Mouse (Mus musculus): ENCODE measurements at regions not wholly inside any gene's neighbourhood (a gene's known extent, or its start where the extent isn't known, plus 50 kb on each side); places are given as distances from the start of the nearest gene placed in this dataset.

DNA sequence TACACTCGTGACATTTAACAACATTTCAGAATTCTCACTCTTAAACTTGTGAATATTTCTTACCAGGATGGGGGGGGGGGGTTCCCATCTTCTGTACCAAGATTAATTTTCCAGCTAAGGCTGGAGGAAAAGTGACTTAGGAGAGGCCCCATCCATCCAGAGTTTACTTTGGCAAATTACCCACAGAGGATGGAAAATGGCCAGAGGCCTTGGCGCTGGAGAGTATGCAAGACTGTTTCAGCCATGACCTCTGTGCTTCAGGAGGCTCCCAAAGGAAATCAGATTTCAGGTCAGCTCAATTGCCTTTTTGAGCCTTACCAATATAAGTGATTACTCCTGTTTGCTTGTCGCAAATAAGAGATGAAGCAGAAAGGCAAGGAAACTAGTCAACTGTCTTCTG is 143.4 kb upstream of the F930015N05Rik start:
- DNase-seq: peak; percentile 60 to 66

DNA sequence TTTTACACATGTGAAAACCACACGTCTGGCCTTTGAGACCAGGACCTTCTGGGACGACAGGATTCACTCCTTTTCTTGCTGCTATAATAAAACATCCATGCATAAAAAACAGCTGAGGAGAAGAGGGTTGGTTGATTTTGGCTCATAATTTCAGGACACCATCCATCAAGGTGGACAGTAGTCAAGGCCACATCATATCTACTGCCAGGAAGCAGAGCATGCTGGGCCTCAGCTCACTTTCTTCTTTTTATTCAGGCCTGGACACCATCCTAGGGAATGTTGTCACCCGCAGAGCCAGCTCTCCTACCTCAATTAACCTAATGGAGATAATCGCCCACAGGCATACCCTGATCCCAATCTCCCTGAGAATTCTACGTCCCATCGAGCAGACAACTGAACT is 149.6 kb upstream of the F930015N05Rik start:
- DNase-seq: no peak

DNA sequence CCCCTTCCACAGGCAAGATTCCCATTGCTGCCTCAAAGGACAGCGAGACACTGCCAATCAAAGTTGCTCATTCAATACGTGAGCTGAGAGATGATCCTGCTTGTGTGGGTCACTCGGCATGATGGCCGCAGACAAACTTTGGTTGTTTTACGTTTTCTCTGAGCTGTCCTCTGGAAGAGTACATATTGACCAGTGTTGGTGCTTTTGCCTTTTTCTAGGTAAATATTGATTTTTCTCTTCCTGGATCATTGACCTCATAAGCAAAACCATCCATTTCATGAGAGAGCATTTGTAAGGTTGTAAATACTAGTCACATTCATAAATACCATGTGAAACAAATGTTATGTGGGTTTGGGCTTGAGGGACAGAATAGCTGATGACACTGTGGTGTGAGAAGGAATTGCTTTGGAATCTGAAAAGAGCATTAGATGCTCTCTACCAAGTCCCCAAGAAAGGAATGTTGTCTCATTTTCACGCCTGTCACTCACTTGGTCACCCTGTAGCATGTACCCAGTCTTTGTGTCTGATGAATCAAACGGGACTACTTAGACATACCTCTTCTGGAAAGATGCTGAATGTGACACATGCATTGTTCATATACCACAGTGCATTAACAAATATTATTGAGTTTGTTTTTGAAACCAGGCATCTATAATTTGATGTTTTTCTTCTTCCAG is 150.7 kb upstream of the F930015N05Rik start:
- no peak for DNase-seq

DNA sequence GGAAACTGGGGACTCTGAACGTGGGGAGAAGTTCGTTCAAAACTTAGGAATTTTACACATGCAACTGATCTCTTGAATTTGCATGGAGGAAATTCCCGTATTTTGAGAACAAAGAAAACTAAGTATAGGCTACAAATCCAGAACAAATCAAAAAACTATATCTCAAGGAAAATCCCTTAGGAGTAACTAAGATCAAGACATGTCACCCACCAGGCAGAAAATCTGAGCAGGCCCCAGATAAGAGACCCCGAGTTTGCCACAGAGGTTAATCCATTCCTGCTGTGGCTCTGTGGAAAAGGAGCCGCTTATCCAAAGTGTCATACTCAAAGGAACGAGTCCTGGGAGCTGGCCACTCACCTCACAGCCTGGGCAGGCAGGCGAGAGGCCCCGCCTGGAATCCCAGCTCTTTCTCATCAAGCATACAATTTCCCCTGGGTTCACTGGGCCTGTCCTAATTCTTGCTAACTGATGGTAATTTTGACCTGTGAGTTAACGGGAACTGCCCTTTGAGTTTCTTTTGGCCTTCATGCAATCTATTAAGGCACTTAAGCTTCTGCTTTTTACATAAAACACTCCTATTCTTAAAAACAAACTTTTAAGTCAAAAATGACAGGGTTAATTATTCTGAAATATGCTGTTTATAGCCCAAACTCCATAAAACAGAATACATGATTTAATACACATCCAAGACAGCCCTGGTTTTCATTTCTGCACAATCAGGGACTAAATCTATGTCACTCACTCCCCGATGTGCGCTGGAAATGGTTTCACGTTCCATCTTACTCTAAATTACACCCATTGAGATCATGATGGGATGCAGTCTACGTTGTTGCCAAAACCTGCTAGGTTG is 151.5 kb upstream of the F930015N05Rik start:
- no peak for DNase-seq

DNA sequence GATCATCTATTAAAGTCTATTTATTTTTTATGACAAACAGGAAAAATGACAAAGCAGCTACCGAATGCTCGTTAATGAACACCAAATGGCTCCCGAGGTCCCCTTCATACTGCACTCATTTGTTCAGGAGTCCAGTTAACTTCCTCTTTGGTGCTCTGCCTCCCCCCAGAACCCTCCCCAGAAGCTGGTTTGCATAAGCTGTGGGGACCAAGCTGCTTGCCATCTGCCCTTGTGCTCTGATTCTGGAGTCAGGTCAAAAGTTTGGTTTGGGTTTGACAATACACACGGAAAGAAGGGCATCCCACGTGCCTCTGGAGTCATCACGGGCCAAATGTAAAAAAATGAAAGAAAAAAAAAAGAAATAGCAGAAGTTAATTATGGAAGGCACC is 152.1 kb upstream of the F930015N05Rik start:
- DNase-seq: no peak

DNA sequence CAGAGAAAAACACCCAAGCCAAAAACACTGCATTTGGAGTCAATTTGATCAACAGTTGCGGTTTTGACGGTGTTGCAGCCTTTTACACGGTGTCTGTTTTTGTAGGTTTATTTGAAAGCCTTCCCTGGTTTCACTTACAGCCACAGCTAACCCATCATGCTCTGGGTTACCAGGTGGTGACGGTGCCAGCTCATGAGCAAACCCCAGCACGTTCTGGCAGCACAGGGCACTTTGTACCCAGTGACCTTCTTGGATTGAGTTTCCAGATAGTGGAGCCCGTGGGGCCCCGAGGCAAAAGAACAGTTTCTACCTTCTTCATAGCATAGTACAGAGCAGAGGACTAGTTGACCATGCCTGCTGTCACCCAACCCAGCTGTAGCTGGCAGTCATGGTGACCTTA is 152.6 kb upstream of the F930015N05Rik start:
- DNase-seq: peak; percentile 34

DNA sequence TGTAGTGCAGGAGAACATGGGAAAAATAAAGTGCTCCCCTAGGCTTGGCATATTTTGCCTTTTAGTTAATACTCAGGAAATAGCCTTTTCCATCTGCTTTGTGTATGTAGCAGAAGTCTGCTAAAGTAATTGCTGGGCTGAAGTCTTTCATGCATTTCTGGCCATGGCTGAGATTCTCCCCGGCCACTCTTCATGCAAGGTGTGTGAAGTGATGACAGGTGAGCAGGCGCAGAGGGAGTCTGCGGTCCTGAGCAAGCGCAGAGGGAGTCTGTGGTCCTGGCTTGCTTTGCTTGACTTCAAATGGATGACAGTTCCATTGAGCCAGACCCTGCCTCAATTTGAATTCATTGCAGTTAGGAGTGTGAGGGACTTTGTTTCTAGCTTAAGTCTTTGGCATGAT is 153.6 kb upstream of the F930015N05Rik start:
- DNase-seq: no peak

DNA sequence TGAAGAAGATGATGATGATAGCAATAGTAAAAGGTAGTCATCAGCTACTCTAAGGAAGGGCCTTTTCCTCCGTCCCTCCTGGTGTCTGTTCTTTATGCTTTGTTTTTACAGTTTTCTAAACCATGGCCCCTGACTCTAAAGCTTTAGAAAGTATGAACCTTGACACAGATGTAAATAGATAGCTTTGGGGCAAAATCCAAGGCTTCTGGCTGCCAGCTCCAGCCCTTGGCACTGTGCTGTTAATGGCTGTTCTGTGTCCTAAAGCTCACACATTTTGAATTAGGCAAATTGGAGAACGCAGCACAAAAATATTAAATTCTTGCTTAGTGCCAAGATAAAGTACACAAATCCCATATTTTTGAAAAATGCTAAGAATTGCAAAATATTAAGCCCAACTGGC is 155.8 kb upstream of the F930015N05Rik start:
- DNase-seq: no peak

DNA sequence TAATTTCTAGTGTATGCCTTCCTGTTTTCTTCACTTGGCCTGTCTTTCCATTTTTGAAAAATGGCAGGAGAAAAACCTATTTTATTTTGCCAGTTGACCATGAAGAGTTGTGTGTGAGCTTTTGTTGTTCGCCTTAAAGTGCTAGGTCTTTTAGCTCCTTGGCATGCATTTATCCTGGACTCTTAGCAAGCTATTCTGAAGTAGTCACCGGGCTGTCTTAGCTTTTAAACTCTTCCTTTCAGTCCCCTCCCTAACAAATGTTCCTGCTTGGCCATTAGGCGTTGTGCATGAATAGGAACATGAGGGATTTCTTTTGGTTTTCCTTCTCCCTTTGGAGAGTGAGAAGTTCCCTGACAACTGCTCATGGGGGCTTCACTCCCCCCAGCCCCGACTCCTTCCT is 160.9 kb upstream of the F930015N05Rik start:
- DNase-seq: no peak

DNA sequence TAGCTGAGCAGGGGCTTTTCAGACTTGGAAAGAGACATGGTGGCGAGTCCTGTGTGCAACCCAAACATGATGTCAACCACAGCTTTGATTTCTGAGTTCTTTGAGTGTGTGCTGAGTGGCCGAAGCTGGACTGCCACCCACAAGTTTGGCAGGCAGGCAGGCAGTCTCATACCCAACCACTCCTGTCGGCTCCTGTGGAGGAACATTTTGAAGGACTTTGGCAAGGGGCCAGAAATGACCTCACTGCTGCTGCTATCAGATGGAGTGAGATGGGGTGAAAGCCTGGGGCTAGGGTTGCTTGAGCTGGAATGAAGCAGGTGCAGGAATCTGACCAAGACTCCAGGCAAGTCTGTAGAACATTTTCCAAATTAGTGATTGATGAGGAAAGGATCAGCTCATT is 162.7 kb upstream of the F930015N05Rik start:
- DNase-seq: peak; percentile 76 to 83

DNA sequence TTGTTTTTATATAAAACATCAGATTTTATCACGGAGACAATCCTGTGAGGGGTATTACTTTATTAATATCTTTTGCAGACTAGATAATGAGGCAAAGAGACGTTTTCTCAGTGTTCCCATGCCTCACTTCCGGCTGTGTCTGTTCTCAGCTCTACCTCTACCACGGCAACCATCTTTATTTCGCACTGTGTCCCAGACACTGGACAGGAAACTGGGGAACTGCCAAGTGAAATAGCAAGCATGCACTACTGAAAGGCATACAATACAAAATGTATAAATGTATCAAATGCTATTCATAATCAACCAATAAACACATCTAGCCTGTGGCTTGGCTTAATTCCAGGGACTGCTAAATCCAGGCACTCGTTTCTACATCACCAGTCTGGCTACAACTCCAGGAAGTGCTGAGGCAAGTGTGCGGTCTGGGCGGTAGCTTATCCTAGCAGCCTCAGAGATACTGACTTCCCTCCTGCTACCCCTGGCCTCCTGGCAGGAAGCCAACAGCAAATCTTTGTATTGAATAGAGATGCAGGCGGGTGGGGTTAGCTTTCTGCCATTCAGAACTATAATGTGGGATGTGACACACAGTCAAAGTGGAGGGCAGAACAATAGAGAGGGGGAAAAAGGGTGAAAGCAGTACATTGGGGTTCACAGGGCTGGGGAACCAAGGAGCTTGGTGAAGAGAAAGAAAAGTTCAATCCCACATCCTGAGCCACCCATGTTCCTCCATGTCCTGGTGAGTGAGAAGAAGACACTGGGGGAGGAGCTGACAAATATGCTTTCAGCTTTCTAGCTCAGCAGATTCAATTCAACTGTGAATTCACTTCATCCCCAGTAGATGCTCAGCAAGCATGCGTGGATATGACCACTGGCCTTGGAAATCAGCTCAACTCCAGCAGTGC is 164.0 kb upstream of the F930015N05Rik start:
- DNase-seq: peak in 1 of 2 experiments; percentile 13

DNA sequence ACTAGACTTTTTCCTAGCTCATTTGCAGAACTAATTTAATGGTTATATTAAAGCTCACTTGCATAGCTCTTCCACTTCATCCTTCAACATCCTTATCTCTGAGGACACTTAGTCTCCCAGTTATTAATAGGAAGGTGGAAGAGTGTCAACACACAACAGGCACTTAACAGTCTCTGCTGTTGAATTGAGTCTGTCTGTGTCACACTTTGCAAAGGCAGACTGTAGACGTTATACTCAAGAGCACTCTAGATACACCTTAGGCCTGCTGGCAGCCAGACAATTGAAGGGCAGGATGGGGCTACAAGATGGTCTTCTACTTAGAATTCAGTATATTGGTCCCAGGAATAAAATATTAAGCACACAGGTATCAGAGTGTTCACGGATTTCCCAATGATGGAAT is 172.6 kb upstream of the F930015N05Rik start:
- no peak for DNase-seq

DNA sequence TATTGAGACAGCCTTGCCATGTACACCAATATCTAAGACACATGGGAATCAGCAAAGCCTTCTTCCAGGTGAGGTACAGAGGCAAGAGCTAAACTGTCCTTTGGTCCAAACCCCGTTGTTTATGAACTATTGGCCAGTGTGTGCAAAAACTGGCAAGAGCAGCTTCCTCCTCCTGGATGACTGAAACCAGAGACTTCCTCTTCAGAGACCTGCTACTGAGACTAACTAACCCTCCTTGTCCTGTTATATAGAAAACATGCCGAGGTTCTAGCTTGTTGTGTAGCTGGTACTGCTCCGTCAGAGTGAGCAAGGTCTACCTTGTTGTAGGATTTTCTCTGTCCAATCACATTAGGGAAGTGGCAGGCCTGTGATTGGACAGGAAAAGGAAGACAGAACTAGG is 174.3 kb upstream of the F930015N05Rik start:
- DNase-seq: no peak

DNA sequence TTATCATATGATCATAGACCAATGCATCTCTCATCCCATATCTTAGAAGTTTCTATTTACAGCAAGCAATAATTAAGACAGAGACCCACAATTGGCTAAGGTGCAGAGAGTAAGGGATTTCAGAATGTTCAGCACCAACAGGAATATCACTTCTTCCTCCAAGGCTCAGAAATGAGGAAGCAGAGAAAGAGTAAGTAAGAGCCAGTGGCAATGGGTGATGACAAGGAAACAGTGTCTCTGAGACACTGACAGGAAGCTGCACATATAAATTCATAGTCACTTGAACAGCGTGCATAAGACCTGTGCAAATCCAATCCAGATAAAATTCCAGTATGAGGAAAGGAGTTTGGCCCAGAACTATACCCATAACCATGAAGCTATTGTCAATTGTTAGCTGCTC is 178.7 kb upstream of the F930015N05Rik start:
- no peak for DNase-seq

DNA sequence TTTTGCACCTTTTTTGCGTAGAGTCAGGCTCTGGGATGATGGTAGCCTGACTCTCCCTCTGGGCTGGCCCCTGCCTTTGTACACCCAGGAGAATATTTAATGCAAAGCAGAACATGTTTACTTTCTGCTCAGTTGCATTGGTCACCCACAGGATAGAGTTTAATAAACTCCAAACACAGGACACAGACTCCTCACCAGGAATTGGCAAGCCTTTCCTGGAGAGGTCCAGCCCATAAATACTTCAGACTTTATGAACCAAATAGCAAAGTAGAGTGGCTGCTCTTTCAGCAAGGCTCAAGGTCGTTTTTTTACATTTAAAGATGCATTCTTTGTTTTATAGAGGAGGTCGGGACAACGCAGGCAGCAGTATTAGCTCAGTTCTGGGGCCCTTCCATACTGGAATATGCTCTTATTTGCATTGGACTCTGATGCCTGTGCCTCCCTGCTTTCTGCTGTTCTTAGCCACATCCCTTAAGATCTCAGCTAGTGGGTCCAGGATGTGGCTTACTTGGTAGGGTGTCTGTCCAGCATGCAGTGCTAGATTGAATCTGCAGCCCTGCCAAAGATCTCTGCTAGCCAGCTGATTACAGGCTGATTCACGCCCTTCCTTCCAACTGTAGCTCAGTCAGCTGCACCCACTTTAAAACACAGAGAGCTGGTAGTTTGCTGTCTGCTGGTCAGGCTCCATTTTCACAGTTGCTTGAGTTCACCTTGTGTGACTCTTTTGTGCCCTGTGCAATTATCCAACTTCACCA is 182.4 kb upstream of the F930015N05Rik start:
- peak; percentile 15 to 59 for DNase-seq

DNA sequence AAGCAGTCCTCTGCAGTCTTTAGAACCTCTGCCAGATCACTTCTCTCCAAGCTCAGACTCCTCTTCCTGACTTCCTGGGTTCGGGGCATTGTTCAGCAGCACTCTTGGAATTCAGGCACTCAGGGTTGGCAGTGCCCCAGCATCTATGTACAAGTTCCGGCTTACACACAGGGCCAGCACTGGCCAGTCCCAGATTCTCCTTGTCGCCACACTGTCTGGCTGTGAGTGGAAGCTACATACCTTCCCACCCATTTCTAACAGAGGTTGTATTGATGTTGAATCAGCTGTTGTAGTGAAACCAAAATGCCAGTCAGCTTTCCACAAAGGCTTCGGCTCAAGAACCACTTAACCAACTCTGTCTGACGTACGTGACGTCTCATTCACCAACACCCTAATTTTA is 190.7 kb upstream of the F930015N05Rik start:
- DNase-seq: no peak

DNA sequence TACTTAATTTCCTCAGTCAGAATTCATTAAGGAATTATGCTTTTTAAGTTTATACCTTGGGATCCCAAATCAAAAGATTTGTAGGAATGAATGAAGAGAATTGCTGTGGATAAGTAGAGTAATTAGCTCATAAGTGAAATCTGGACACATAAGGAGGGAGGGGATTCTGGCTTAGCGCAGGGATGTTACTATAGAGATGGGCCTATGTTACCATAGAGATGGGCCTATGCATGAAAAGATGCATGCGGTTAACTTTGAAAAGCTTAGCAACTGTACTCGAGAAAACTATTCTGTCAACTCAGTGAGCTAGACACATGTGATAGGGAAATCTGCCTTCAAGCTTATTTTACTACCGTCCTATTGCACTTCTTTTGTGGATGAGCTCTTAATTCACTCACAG is 204.5 kb upstream of the F930015N05Rik start:
- DNase-seq: no peak

DNA sequence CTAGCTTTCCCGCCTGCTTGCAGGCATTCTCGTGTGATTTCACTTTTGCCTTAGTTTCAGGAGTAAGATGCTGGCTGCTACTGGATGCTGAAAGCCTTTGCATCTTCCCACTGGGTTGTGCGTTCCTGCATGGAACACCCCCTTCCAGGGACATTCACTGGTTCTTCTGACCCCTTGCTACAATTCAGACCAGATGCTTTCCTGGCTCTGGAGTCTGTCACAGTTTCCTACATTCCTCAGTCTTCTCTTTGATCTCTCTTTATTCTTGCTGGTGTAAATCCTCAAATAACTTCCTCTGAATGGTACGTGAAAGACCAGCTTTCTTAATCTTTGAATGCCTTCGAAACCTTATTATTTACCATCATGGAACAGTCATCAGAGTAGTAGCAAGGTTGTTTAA is 206.7 kb upstream of the F930015N05Rik start:
- no peak for DNase-seq

DNA sequence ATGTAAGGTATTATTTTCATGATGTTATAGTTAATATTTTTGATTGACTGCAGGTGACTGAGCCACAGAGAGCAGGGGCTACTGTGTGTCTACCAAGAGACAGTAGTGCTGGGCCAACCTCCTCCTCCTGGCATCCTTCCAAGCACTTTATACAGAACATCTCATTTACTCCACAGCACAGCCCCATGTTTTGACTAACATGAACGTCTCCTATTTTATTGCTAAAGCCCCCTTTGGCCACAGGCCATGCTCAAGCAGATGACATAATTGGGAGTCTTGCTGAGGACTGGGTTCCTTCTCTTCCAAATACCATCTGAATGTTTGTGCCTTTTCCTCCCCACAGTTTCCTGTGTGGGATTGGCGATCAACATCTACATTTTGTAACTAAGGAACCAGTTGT is 211.5 kb upstream of the F930015N05Rik start:
- no peak for DNase-seq

DNA sequence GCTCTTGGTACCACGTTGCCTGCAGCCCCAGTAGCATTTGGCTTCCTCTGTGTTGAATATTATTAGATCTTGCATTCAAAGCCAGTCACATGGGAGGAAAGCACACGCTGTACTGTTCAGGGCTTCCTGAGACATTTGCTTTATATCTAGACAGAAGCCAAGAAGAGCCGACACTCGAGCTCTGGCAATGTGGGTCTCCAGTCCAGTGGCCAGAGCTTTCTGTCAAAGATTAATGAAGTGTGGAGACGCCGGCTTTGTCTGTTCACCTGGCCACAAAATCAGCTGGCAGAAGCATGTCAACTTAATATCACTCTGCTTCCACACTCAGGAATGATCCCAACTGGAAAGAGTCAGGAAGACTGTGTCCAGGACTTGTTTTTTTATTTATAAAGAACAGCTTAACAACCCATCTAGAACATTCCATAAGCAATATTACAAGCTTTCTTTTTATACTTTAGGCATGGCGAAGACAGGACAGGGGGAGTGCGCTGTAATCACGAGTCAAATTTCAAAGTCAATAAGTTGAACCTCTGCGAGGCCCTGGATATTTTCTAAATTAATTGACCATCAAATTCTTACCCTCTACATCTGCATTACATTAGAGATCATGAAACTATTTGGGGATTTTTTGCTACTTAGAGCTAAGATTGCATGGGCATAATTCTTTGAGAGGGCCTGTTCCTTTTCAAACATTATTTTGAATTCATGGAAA is 214.3 kb upstream of the F930015N05Rik start:
- DNase-seq: no peak

DNA sequence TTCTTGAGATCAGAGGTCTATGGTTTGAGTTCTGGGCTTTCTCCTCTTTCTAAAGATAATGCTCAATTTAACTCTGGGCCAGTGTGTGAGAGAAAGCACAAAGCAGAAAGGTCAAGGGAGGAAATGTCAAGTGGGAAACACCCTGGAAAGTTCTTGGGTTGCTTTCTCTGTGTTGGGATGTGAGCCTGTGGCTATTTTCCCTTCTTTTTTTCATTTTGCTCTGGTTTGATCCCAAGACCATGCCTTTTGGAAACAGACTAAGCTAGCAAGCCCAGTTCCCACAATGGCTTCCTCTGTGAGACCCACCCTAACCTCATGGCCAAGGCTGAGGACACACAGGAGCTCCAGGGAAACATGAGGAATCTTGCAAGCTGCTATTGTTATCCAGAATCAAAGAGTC is 216.4 kb upstream of the F930015N05Rik start:
- no peak for DNase-seq

DNA sequence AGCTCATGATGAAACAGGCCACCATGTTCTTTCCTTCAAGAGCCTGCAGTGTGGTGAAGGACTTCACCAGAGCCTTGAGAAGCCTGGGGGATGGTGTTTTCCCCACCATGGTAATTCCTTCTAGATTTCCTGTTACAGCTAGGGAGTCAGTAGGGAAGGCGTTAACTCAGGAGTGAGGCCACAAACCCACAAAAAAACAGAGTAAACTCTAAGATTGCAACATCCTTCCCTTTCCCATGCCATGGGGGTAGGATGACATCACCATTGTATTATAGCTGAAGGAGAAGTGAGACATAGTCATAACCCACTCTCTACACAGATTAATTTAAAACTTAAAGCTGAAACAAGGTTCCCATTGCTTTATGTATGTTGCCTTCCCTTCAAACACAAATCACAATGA is 218.7 kb upstream of the F930015N05Rik start:
- DNase-seq: no peak
